Mouse (Mus musculus): ENCODE measurements around the gene Gtf2f2. TPM values are rescaled to one million over a fixed set of nuclear protein-coding genes. Genes with fewer than 3 reads are reported as not detected.
A peak's percentile ranks its signal among the peaks of the same experiment; 100 is the strongest.
"Not testable (repeated sequence)": the region's sequence is repeated elsewhere in the genome, so short reads cannot be mapped to it uniquely, and the experiment has no call there.

Gene Gtf2f2
- polyA plus RNA-seq, 1 experiment from 2014 or later, result 58.9 TPM

DNA sequence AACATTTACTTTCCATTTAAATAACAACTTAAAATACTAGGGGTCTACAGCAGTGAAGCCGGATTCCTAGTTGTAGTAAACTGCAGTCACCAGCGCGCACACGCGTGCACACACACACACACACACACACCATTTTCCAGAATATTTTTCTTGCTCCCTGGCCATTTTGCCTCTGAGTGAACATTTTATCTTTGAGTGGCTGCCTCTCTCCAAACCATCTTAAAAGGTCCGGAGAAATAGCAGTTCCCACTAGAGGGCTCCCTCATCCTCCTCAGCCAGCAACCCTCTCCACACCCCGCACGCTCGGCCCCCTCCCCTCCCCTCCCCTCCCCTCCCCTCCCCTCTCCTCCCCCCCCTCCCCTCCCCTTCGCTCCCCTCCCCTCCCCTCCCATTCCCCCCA lies 140.0 kb downstream of the Gtf2f2 start:
- peak; percentile 60 for DNase-seq (ENCODE audit: low spot score)
- Histone ChIP-seq H3K9me3 (replicated peaks) (peaks cover 4% of the 10 kb centered on the region; the same call in 1 of the 2 replicates), H3K27me3 (ENCODE audit: low read depth, poor library complexity, severe bottlenecking) (peaks cover 22% of the 10 kb centered on the region), H3K27ac (replicated peaks) (peak overlapping the region; percentile 64; the same call in 1 of the 2 replicates), H3K4me1 (peaks cover 25% of the 10 kb centered on the region), H3K36me3 (no peaks in the 10 kb centered on the region), H3K4me3 (peak overlapping the region; percentile 40)
- 16% methylated on average over 9 of the region's 10 CpGs for WGBS

GRCm38 (mm10) chr14:75869769-75870363 lies 140.8 kb downstream of the Gtf2f2 start:
- Histone ChIP-seq H3K36me3 (no peaks in the 10 kb centered on the region), H3K4me1 (peaks cover 22% of the 10 kb centered on the region), H3K27ac (replicated peaks) (peak overlapping the region; percentile 34; the same call in 1 of the 2 replicates), H3K27me3 (ENCODE audit: low read depth, poor library complexity, severe bottlenecking) (peaks cover 22% of the 10 kb centered on the region), H3K9me3 (replicated peaks) (peaks cover 4% of the 10 kb centered on the region; the same call in 1 of the 2 replicates), H3K4me3 (no peak overlapping the region)
- no peak for DNase-seq (ENCODE audit: low spot score)
- WGBS, result 80% methylated on average over 14 of the region's 14 CpGs

DNA sequence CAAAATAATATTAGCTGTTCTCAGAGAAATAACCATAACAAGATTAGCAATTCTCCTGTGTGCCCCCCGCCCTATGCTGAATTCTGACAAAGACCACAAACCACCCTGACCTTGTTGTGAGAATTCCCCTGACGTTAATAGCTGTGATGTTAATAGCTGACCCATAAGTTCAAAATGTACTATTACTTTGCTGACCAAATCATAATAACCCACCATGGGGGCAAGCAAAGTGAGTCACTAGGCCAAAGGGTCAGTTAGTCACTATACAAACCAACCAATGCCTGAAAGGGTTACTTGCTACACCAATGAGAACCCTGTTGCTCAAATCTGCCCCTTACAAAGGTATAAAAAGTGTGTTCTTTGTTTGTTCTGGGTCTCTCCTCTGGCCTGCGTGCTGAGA lies 142.6 kb downstream of the Gtf2f2 start:
- H3K4me3 ChIP-seq; DNase-seq (ENCODE audit: low spot score); H3K27ac ChIP-seq (replicated peaks); H3K36me3 ChIP-seq; H3K9me3 ChIP-seq (replicated peaks): not testable (repeated sequence)
- Histone ChIP-seq H3K27me3 (ENCODE audit: low read depth, poor library complexity, severe bottlenecking) (peaks cover 20% of the 10 kb centered on the region), H3K4me1 (peaks cover 33% of the 10 kb centered on the region)
- WGBS, result 69% methylated on average over 3 of the region's 3 CpGs

GRCm38 (mm10) chr14:75866706-75867333 lies 143.8 kb downstream of the Gtf2f2 start:
- Histone ChIP-seq H3K27ac (replicated peaks) (no peak overlapping the region), H3K9me3 (replicated peaks) (peaks cover 3% of the 10 kb centered on the region), H3K27me3 (ENCODE audit: low read depth, poor library complexity, severe bottlenecking) (peaks cover 20% of the 10 kb centered on the region), H3K36me3 (no peaks in the 10 kb centered on the region), H3K4me3 (no peak overlapping the region), H3K4me1 (peaks cover 33% of the 10 kb centered on the region)
- no peak for DNase-seq (ENCODE audit: low spot score)
- 83% methylated on average over 9 of the region's 9 CpGs for WGBS

- H3K27ac ChIP-seq (replicated peaks), result peak overlapping the region; percentile 72
- peaks cover 18% of the 10 kb centered on the region for H3K4me1 ChIP-seq
These were observed 146.9 kb downstream of the Gtf2f2 start for GRCm38 (mm10) chr14:75863549-75864409.

DNA sequence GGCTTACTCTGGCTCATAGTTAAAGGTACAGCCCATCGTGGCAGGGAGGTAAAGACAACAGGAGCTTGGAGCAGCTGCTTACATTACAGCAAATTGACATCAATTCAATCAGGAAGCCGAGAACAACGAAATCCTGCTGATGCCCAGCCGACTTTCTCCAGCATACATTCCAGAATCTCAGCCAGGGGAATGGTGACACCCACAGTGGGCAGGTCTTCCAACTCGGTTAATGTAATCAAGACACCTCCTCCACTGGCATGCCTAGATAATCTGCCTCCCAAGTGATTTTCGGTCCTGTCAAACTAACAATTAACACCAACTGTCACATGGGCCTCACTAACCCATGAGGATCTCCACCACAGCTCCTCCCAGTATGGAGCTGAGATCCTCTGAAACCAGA lies 148.0 kb downstream of the Gtf2f2 start:
- no peak overlapping the region for H3K4me3 ChIP-seq
- peaks cover 14% of the 10 kb centered on the region for H3K4me1 ChIP-seq
- WGBS, result 92% methylated on average over 6 of the region's 6 CpGs
- H3K9me3 ChIP-seq (replicated peaks), result no peaks in the 10 kb centered on the region; the same call in 1 of the 2 replicates
- H3K27me3 ChIP-seq (ENCODE audit: low read depth, poor library complexity, severe bottlenecking), result peaks cover 20% of the 10 kb centered on the region
- no peaks in the 10 kb centered on the region for H3K36me3 ChIP-seq
- H3K27ac ChIP-seq (replicated peaks), result no peak overlapping the region
- no peak for DNase-seq (ENCODE audit: low spot score)

More at GRCm38 (mm10) chr14:75863549-75864409, 146.9 kb downstream of the Gtf2f2 start:
- WGBS, result 16% methylated on average over 7 of the region's 7 CpGs
- H3K36me3 ChIP-seq, result no peaks in the 10 kb centered on the region
- H3K27me3 ChIP-seq (ENCODE audit: low read depth, poor library complexity, severe bottlenecking), result peaks cover 20% of the 10 kb centered on the region
- peak; percentile 77 for DNase-seq (ENCODE audit: low spot score)
- H3K9me3 ChIP-seq (replicated peaks), result no peaks in the 10 kb centered on the region; the same call in 1 of the 2 replicates
- no peak overlapping the region for H3K4me3 ChIP-seq

DNA sequence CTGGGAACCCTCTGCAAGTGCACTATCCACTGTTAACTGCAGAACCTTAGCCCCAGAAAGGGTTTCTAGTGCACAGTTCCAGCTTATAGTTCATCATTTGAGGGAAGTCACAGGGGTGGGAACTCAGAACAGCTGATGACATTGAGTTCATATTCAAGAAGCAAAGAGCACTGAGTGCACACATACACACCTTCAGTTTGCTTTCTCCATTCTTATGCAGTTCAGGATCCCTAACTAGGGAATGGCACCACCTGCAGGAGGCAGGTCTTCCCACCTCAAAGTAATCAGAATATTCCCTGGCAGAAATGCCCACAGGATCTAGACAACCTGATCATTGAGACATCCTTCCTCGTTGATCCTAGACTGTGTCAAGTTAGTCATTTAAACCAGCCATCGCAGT lies 151.0 kb downstream of the Gtf2f2 start:
- Histone ChIP-seq H3K9me3 (replicated peaks) (no peaks in the 10 kb centered on the region; the same call in 1 of the 2 replicates), H3K27ac (replicated peaks) (no peak overlapping the region), H3K4me3 (no peak overlapping the region), H3K36me3 (0 out of 2 replicates have a peak, but pooled peaks cover 3% of the 10 kb centered on the region), H3K27me3 (ENCODE audit: low read depth, poor library complexity, severe bottlenecking) (no peaks in the 10 kb centered on the region), H3K4me1 (peaks cover 14% of the 10 kb centered on the region)
- no peak for DNase-seq (ENCODE audit: low spot score)
- WGBS, result 81% methylated on average over 2 of the region's 2 CpGs

DNA sequence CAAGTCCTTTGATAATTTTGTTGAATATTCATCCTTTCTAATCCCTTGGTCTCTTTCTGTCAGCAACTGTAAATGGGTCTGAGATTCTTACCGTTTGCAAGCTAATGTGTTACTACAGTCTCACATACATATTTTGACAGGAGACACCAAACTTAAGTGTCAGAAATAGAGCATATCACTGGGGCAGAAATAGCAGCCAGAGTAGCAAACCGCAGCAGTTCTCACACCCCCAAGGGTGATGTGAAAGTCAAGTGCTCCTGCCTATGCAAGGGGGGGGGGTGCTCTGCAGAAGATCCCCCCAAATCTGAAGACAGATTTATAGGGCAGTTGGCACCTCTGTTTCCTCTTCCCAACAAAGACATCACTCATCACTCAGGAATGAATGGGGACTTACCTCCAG lies 152.5 kb downstream of the Gtf2f2 start:
- Histone ChIP-seq H3K9me3 (replicated peaks) (no peaks in the 10 kb centered on the region; the same call in 1 of the 2 replicates), H3K27ac (replicated peaks) (no peak overlapping the region), H3K27me3 (ENCODE audit: low read depth, poor library complexity, severe bottlenecking) (no peaks in the 10 kb centered on the region), H3K36me3 (peaks cover 17% of the 10 kb centered on the region), H3K4me3 (no peak overlapping the region), H3K4me1 (peaks cover 2% of the 10 kb centered on the region)
- 79% methylated on average over 2 of the region's 2 CpGs for WGBS
- DNase-seq (ENCODE audit: low spot score), result no peak

DNA sequence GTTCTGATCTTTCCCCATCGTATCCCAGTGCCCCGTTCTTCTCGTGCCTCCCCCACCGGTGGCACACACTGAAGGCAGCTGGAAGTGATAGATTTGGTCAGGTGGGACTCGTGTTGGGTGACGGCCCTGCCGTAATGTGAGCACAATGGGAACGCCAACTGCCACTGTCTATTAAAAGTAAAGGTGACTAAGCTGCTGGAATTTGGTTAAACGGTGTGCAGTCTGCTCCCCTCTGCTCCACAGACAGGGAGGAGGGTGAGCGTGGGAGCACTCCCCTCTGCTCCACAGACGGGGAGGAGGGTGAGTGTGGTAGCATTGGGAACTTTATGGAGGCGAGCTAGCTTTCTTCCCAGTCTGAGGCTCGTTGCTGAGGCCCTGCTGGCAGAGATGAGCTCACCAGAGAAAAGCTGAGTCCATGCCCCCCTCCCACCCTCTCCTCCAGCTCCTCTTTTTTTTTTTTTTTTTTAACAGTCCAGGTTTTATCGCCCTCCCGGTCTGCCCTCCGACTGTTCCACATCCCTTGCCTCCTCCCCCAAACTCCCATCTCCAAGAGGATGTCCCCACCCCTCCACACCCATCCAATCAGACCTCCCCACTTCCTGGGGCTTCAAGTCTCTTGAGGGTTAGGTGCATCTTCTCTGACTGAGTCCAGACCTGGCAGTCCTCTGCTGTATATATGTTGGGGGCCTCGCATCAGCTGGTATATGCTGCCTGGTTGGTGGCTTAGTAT lies 155.2 kb downstream of the Gtf2f2 start:
- DNase-seq (ENCODE audit: low spot score), result no peak
- Histone ChIP-seq H3K4me3 (no peak overlapping the region), H3K4me1 (peaks cover 4% of the 10 kb centered on the region), H3K27ac (replicated peaks) (no peak overlapping the region), H3K36me3 (peaks cover 43% of the 10 kb centered on the region), H3K9me3 (replicated peaks) (no peaks in the 10 kb centered on the region), H3K27me3 (ENCODE audit: low read depth, poor library complexity, severe bottlenecking) (no peaks in the 10 kb centered on the region)
- 68% methylated on average over 17 of the region's 17 CpGs for WGBS

DNA sequence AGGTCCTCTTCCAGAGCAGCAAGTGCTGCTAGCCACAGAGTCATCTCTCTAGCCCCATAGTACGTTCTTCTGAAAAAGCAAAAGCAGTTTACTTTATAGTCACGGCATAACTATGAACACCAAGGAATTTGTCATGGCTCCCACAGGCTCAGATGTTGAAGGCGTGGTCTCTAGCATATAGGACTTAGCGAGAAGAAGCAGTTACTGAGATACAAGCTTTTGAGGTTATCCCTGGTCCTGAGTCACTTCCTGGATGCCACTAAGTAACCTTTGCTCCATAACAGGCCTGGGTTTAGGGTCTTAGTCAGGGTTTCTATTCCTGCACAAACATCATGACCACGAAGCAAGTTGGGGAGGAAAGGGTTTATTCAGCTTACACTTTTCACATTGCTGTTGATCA lies 158.6 kb downstream of the Gtf2f2 start:
- H3K27me3 ChIP-seq (ENCODE audit: low read depth, poor library complexity, severe bottlenecking), result no peaks in the 10 kb centered on the region
- no peak overlapping the region for H3K4me3 ChIP-seq
- peaks cover 34% of the 10 kb centered on the region for H3K4me1 ChIP-seq
- no peaks in the 10 kb centered on the region for H3K9me3 ChIP-seq (replicated peaks)
- peaks cover 73% of the 10 kb centered on the region for H3K36me3 ChIP-seq
- no peak for DNase-seq (ENCODE audit: low spot score)
- WGBS, result 95% methylated on average over 5 of the region's 5 CpGs
- H3K27ac ChIP-seq (replicated peaks), result no peak overlapping the region

GRCm38 (mm10) chr14:75850819-75851218 lies 159.8 kb downstream of the Gtf2f2 start:
- WGBS, result 45% methylated on average over 6 of the region's 6 CpGs
- no peak overlapping the region for H3K4me3 ChIP-seq
- peaks cover 82% of the 10 kb centered on the region for H3K36me3 ChIP-seq
- H3K4me1 ChIP-seq, result peaks cover 43% of the 10 kb centered on the region
- H3K9me3 ChIP-seq (replicated peaks), result no peaks in the 10 kb centered on the region
- H3K27ac ChIP-seq (replicated peaks), result 0 out of 2 replicates have a peak overlapping the region, but pooled peaks have one; percentile 23
- H3K27me3 ChIP-seq (ENCODE audit: low read depth, poor library complexity, severe bottlenecking), result no peaks in the 10 kb centered on the region
- no peak for DNase-seq (ENCODE audit: low spot score)

All from midbrain, embryonic 10.5 days (tissue).